Mouse (Mus musculus) CH12.LX (cell line): ENCODE measurements around the gene Aco1. TPM values are rescaled to one million over a fixed set of nuclear protein-coding genes. Genes with fewer than 3 reads are reported as not detected.
A peak's percentile ranks its signal among the peaks of the same experiment; 100 is the strongest.

Source experiments
- DNase-seq: peaks from one replicate; pipeline ENCODE4 v3.0.0-alpha.2; 2013; ENCODE audit errors: extremely low read depth
- H3K27ac ChIP-seq: 2 replicates; pipeline ENCODE4 v1.5.1; 2012; ENCODE audit warnings: low read depth, mild to moderate bottlenecking, control low read depth, moderate library complexity; ENCODE audit not compliant: insufficient read depth
- H3K27me3 ChIP-seq: replicated peaks from 2 replicates; pipeline ENCODE3; 2012; ENCODE audit warnings: inconsistent platforms
- H3K36me3 ChIP-seq, 2 experiments: replicated peaks in 1 of 2; 2 replicates each; pipeline versions ENCODE3 to v1.6.1; 2012; ENCODE audit warnings: inconsistent platforms in 1 of 2, low read length in 1 of 2, mild to moderate bottlenecking in 1 of 2, mixed read lengths in 1 of 2, moderate library complexity in 1 of 2; ENCODE audit not compliant: control insufficient read depth in 1 of 2, insufficient read depth in 1 of 2
- H3K4me1 ChIP-seq, 2 experiments: 2 replicates each; pipeline ENCODE4 v1.6.1; 2012; ENCODE audit warnings: inconsistent platforms in 1 of 2, moderate library complexity in 1 of 2; ENCODE audit not compliant: insufficient read depth in 2 of 2, control insufficient read depth in 1 of 2
- H3K4me2 ChIP-seq: 2 replicates; pipeline ENCODE4 v1.6.1; 2012; ENCODE audit warnings: low read depth, mild to moderate bottlenecking, control low read depth; ENCODE audit not compliant: poor library complexity, insufficient read depth, severe bottlenecking
- H3K4me3 ChIP-seq, 3 experiments: fragments of 150-350 bp in 1 of 3; sonication (generic) in 1 of 3; replicated peaks in 1 of 3; 2 replicates each; pipeline versions ENCODE3 to v1.5.1; 2011 to 2012; ENCODE audit warnings: low read depth in 2 of 3, low read length in 2 of 3, mild to moderate bottlenecking in 2 of 3, moderate library complexity in 2 of 3, control low read depth in 1 of 3, improper control_type of control experiment in 1 of 3, inconsistent platforms in 1 of 3, mixed read lengths in 1 of 3; ENCODE audit not compliant: poor library complexity in 1 of 3
- H3K79me2 ChIP-seq: replicated peaks from 2 replicates; pipeline ENCODE4 v1.6.1; 2012; ENCODE audit warnings: mild to moderate bottlenecking, moderate library complexity; ENCODE audit not compliant: control insufficient read depth, poor library complexity, insufficient read depth, severe bottlenecking; ENCODE audit errors: extremely low read depth
- H3K9ac ChIP-seq: 2 replicates; pipeline ENCODE4 v1.6.1; 2012; ENCODE audit warnings: low read depth, mild to moderate bottlenecking, control low read depth, moderate library complexity; ENCODE audit not compliant: insufficient read depth
- H3K9me3 ChIP-seq: replicated peaks from 2 replicates; pipeline ENCODE3; 2012; ENCODE audit warnings: low read length, inconsistent platforms, mixed read lengths
- EP300 ChIP-seq: IDR thresholded peaks from 2 replicates; pipeline ENCODE4 v1.6.1; 2011; ENCODE audit warnings: low read length, improper control_type of control experiment
- GABPA ChIP-seq: IDR thresholded peaks from 2 replicates; pipeline ENCODE4 v1.6.1; 2012; ENCODE audit warnings: low read depth, low read length, improper control_type of control experiment, inconsistent platforms; ENCODE audit not compliant: insufficient replicate concordance
- IRF4 ChIP-seq: IDR thresholded peaks from 2 replicates; pipeline ENCODE4 v1.6.1; 2014; ENCODE audit warnings: low read depth, mild to moderate bottlenecking, inconsistent platforms, low read length, improper control_type of control experiment
- JUND ChIP-seq: conservative IDR thresholded peaks from 2 replicates; pipeline ENCODE4 v1.6.1; 2011; ENCODE audit warnings: low read depth, low read length, improper control_type of control experiment
- MAFK ChIP-seq: IDR thresholded peaks from 2 replicates; pipeline ENCODE4 v1.6.1; 2011; ENCODE audit warnings: low read length, improper control_type of control experiment; ENCODE audit not compliant: insufficient replicate concordance
- MAX ChIP-seq: IDR thresholded peaks from 2 replicates; pipeline ENCODE4 v1.6.1; 2011; ENCODE audit warnings: low read length, improper control_type of control experiment
- NELFE ChIP-seq: IDR thresholded peaks from 2 replicates; pipeline ENCODE4 v1.6.1; 2011; ENCODE audit warnings: low read depth, low read length, improper control_type of control experiment
- PAX5 ChIP-seq: IDR thresholded peaks from 2 replicates; pipeline ENCODE4 v1.6.1; 2012; ENCODE audit warnings: low read length, inconsistent platforms, mixed read lengths
- POLR2A ChIP-seq: IDR thresholded peaks from 2 replicates; pipeline ENCODE4 v1.6.1; 2011; ENCODE audit warnings: low read depth, mild to moderate bottlenecking, improper control_type of control experiment, low read length
- RCOR1 ChIP-seq: conservative IDR thresholded peaks from 2 replicates; pipeline ENCODE4 v1.6.1; 2012; ENCODE audit warnings: low read depth, mild to moderate bottlenecking, inconsistent platforms, low read length, improper control_type of control experiment
- TBP ChIP-seq: conservative IDR thresholded peaks from 2 replicates; pipeline ENCODE4 v1.6.1; 2011; ENCODE audit warnings: low read depth, low read length, improper control_type of control experiment
- UBTF ChIP-seq: IDR thresholded peaks from 2 replicates; pipeline ENCODE4 v1.6.1; 2012; ENCODE audit warnings: low read depth, mild to moderate bottlenecking, inconsistent platforms, low read length, improper control_type of control experiment, moderate library complexity
- USF1 ChIP-seq: IDR thresholded peaks from 2 replicates; pipeline ENCODE4 v1.6.1; 2014; ENCODE audit warnings: low read depth, mild to moderate bottlenecking, inconsistent platforms, low read length, improper control_type of control experiment
- USF2 ChIP-seq: conservative IDR thresholded peaks from 2 replicates; pipeline ENCODE4 v1.6.1; 2011; ENCODE audit warnings: low read depth, low read length, improper control_type of control experiment
- ZC3H11A ChIP-seq: IDR thresholded peaks from 2 replicates; pipeline ENCODE4 v1.6.1; 2012; ENCODE audit warnings: low read depth, mild to moderate bottlenecking, inconsistent platforms, low read length, improper control_type of control experiment
- ZKSCAN1 ChIP-seq: IDR thresholded peaks from 2 replicates; pipeline ENCODE4 v1.6.1; 2012; ENCODE audit warnings: low read depth, inconsistent platforms, low read length, improper control_type of control experiment, borderline replicate concordance
- ZNF384 ChIP-seq: IDR thresholded peaks from 2 replicates; pipeline ENCODE4 v1.6.1; 2012; ENCODE audit warnings: low read depth, low read length, improper control_type of control experiment, inconsistent platforms
- dilution Hi-C: fragments of 300-500 bp; cut with MboI; formaldehyde crosslinking; loops from 2 replicates; pipeline ENCODE4 v1.14.3; 2020; ENCODE audit warnings: low sequenced_read_pairs; ENCODE audit not compliant: extremely low pct_unique_long_range_greater_than_20kb, extremely low pct_ligation_motif_present
- in situ Hi-C: fragments of 300-500 bp; cut with MboI; formaldehyde crosslinking; loops from 3 replicates; pipeline ENCODE4 v1.14.3; 2019; ENCODE audit warnings: low sequenced_read_pairs, low pct_ligation_motif_present, low pct_unique_long_range_greater_than_20kb, mixed read lengths
- polyA plus RNA-seq: library from polyadenylated mRNA; unstranded; fragments of >175 nt; gene quantifications from 2 replicates; pipeline ENCODE4 v1.2.1, GENCODE M21; 2012; ENCODE audit warnings: low read depth; ENCODE audit not compliant: insufficient read length
- total RNA-seq, 2 experiments: library from RNA; depleted of rRNA; stranded (reverse); fragments of 300-350 nt in 1 of 2; fragments of >200 nt in 1 of 2; gene quantifications; 2 replicates each; pipeline ENCODE4 v1.2.3; 2012 to 2014

The Aco1 gene
- total and polyA plus RNA-seq, 3 experiments = 23.2 to 27.1 (median 24.8) TPM

- H3K36me3 ChIP-seq = peaks cover 12 to 64% of the 10 kb centered on the region in 2 experiments
- H3K27me3 ChIP-seq = no peaks in the 10 kb centered on the region
- H3K4me3 ChIP-seq = no peak overlapping the region
- H3K79me2 ChIP-seq = no peaks in the 10 kb centered on the region
- H3K4me2 ChIP-seq = no peak overlapping the region
- no peaks in the 10 kb centered on the region for H3K9me3 ChIP-seq
- in situ Hi-C loops (no loop called here), dilution Hi-C loops (no loop called here)
- TF ChIP-seq EP300 = no peak
- no peak for TF ChIP-seq MAX
- TF ChIP-seq GABPA = no peak
- TF ChIP-seq ZKSCAN1 = no peak
- no peak for TF ChIP-seq UBTF
- no peak for TF ChIP-seq TBP
- TF ChIP-seq USF2 = no peak
- TF ChIP-seq NELFE = no peak
- TF ChIP-seq JUND = no peak
- TF ChIP-seq MAFK = no peak
- TF ChIP-seq PAX5 = no peak
- no peak for TF ChIP-seq USF1
- no peak for TF ChIP-seq ZC3H11A
- TF ChIP-seq RCOR1 = no peak
- H3K4me1 ChIP-seq = no peaks in the 10 kb centered on the region
- H3K27ac ChIP-seq = no peak overlapping the region
- H3K9ac ChIP-seq = no peak overlapping the region
- peak; percentile 3 for DNase-seq
Observed at GRCm38 (mm10) chr4:40171477-40171876, 28.6 kb downstream of the Aco1 start.

- no peaks in the 10 kb centered on the region for H3K27me3 ChIP-seq
- TF ChIP-seq POLR2A = no peak
- TF ChIP-seq IRF4 = peak; percentile 56; the same call in 1 of the 2 replicates
- peak; percentile 24; the same call in 1 of the 2 replicates for TF ChIP-seq EP300
- peak; percentile 65 for TF ChIP-seq ZNF384
- TF ChIP-seq, all 38 proteins: peak for 3
- Histone ChIP-seq H3K36me3 (peaks cover 10 to 58% of the 10 kb centered on the region in 2 experiments), H3K9ac (no peak overlapping the region), H3K9me3 (no peaks in the 10 kb centered on the region), H3K4me3 (no peak overlapping the region), H3K27ac (no peak overlapping the region), H3K4me1 (no peaks in the 10 kb centered on the region), H3K79me2 (no peaks in the 10 kb centered on the region), H3K4me2 (peak overlapping the region; percentile 55)
- DNase-seq = no peak
- in situ Hi-C loops (no loop called here), dilution Hi-C loops (no loop called here)
Observed at GRCm38 (mm10) chr4:40172336-40172735, 29.5 kb downstream of the Aco1 start.
